Mouse (Mus musculus) bone marrow, adult 2 months (tissue): Measurements from ENCODE around the gene Noc3l.

Source experiments
- CTCF ChIP-seq: fragments of 200-500 bp; IDR thresholded peaks from 2 replicates; pipeline ENCODE4 v1.5.1; 2011; ENCODE audit warnings: low read length, control low read depth; ENCODE audit not compliant: control insufficient read depth, insufficient read depth
- POLR2A ChIP-seq: fragments of 200-500 bp; IDR thresholded peaks from 2 replicates; pipeline ENCODE4 v1.6.1; 2011; ENCODE audit warnings: low read depth, mild to moderate bottlenecking, control low read depth, low read length, borderline replicate concordance; ENCODE audit not compliant: control insufficient read depth

DNA sequence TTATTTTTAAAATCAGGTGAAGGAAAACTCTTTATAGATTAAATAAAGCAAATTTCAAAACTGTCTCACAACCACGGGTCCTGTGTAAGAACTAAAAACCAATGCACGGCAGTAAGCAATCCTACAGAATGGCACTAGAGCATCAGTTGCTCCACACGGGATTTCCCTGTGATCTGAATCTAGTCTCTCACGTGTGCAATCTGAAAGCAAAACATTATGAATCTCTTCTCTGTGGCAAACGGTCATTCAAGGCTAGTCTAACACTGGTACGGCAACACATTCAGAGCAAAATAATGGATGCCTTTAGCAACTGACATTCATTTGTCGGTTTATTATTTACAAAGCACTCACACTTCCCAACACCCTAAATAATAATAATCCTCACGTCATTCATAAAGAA lies 846 bp downstream of the Noc3l start:
- TF ChIP-seq CTCF: no peak
- no peak for TF ChIP-seq POLR2A
